Mouse (Mus musculus) granulocyte monocyte progenitor cell, adult 5-6 weeks (primary cell): Measurements from ENCODE around the gene Vmn1r68. TPM values are rescaled to one million over a fixed set of nuclear protein-coding genes. Genes with fewer than 3 reads are reported as not detected.

Experiments
- ATAC-seq: replicated peaks from 2 replicates; pipeline ENCODE4 v1.8.0; 2016; ENCODE audit warnings: mild to moderate bottlenecking, moderate TSS enrichment, inconsistent platforms; ENCODE audit not compliant: poor library complexity, severe bottlenecking
- total RNA-seq, 2 experiments: library from RNA; stranded (forward) in 1 of 2; stranded (reverse) in 1 of 2; fragments of 200-712, 200-1000 nt in 1 of 2; fragments of >200 nt in 1 of 2; fragmentation: Nextera tagmentation in 1 of 2; gene quantifications; 2 replicates each; pipeline ENCODE4 v1.2.3; 2014 to 2017

The Vmn1r68 gene
- total RNA-seq (2014; fragmentation: Nextera tagmentation) = not detected in 2 replicates
- not detected in 2 replicates for total RNA-seq (2017)

GRCm38 (mm10) chr7:10558385-10558784 lies at the start of gene Vmn1r68:
Gene Vmn1r68, minus strand, starts transcription at chr7:10558485.
- ATAC-seq = no peak

GRCm38 (mm10) chr7:10495578-10495977 lies 62.7 kb downstream of the Vmn1r68 start:
- no peak for ATAC-seq

GRCm38 (mm10) chr7:10494786-10495521 lies 63.3 kb downstream of the Vmn1r68 start, which contains the start of gene Zik1:
Gene Zik1, minus strand, starts transcription at chr7:10495394.
- ATAC-seq = peak; percentile 99

GRCm38 (mm10) chr7:10480588-10481233 lies 77.6 kb downstream of the Vmn1r68 start:
- ATAC-seq = no peak

- no peak for ATAC-seq
These were observed 78.5 kb downstream of the Vmn1r68 start for GRCm38 (mm10) chr7:10479813-10480212.

- no peak for ATAC-seq
These were observed 100.1 kb downstream of the Vmn1r68 start for GRCm38 (mm10) chr7:10458166-10458565.

Other genes starting within 250 kb of the Vmn1r68 start
- not detected in 2 replicates for gene Vmn1r67, start 115.2 kb downstream of the Vmn1r68 start, total RNA-seq (2014; fragmentation: Nextera tagmentation)
- not detected in 2 replicates for gene Vmn1r67, start 115.2 kb downstream of the Vmn1r68 start, total RNA-seq (2017)
- 2.6 and 4.4 TPM in 2 replicates for gene Zik1, start 63.1 kb downstream of the Vmn1r68 start, total RNA-seq (2014; fragmentation: Nextera tagmentation)
- 1.9 and 2.4 TPM in 2 replicates for gene Zik1, start 63.1 kb downstream of the Vmn1r68 start, total RNA-seq (2017)
- gene Vmn1r69, start 55.2 kb upstream of the Vmn1r68 start, total RNA-seq (2014; fragmentation: Nextera tagmentation) = not detected in 2 replicates
- not detected in 2 replicates for gene Vmn1r69, start 55.2 kb upstream of the Vmn1r68 start, total RNA-seq (2017)
- not detected in 2 replicates for gene Vmn1r70, start 73.0 kb upstream of the Vmn1r68 start, total RNA-seq (2014; fragmentation: Nextera tagmentation)
- gene Vmn1r70, start 73.0 kb upstream of the Vmn1r68 start, total RNA-seq (2017) = not detected in 2 replicates
- gene Nlrp4b, start 129.3 kb upstream of the Vmn1r68 start, total RNA-seq (2014; fragmentation: Nextera tagmentation) = not detected in 2 replicates
- not detected in 2 replicates for gene Nlrp4b, start 129.3 kb upstream of the Vmn1r68 start, total RNA-seq (2017)
- not detected in 2 replicates for gene Vmn1r71, start 195.9 kb upstream of the Vmn1r68 start, total RNA-seq (2014; fragmentation: Nextera tagmentation)
- not detected in 2 replicates for gene Vmn1r71, start 195.9 kb upstream of the Vmn1r68 start, total RNA-seq (2017)